Mouse (Mus musculus) kidney, postnatal 0 days (tissue): Measurements from ENCODE around the gene Ero1l. TPM values are rescaled to one million over a fixed set of nuclear protein-coding genes. Genes with fewer than 3 reads are reported as not detected.
A peak's percentile ranks its signal among the peaks of the same experiment; 100 is the strongest.

Experiments
- ATAC-seq: fragments of 200-750 bp; cut with Nextera tagmentation; replicated peaks from 2 replicates; pipeline ENCODE4 v1.8.0; 2017; ENCODE audit warnings: low read depth, moderate number of reproducible peaks, moderate TSS enrichment, moderate library complexity; ENCODE audit not compliant: low FRiP score
- DNase-seq: peaks from one replicate; pipeline ENCODE4 v3.0.0-alpha.2; 2016; ENCODE audit warnings: low spot score
- H3K27ac ChIP-seq: fragments of 300-500 bp; sonication (generic); 2 replicates; pipeline ENCODE4 v1.5.1; 2014; ENCODE audit warnings: mild to moderate bottlenecking
- H3K27me3 ChIP-seq: fragments of 300-500 bp; sonication (generic); 2 replicates; pipeline ENCODE4 v1.6.1; 2014; ENCODE audit warnings: low read length, mixed read lengths; ENCODE audit not compliant: insufficient read depth
- H3K36me3 ChIP-seq: fragments of 300-500 bp; sonication (generic); 2 replicates; pipeline ENCODE4 v1.6.1; 2014; ENCODE audit warnings: low read length, mixed read lengths; ENCODE audit not compliant: insufficient read depth
- H3K4me1 ChIP-seq: fragments of 300-500 bp; sonication (generic); replicated peaks from 2 replicates; pipeline ENCODE4 v1.6.1; 2014; ENCODE audit warnings: antibody characterized with exemption, low read length, mixed read lengths; ENCODE audit not compliant: insufficient read depth
- H3K4me2 ChIP-seq: fragments of 300-500 bp; sonication (generic); 2 replicates; pipeline ENCODE4 v1.6.1; 2014; ENCODE audit warnings: mild to moderate bottlenecking, low read length, moderate library complexity, mixed read lengths
- H3K4me3 ChIP-seq: fragments of 300-500 bp; sonication (generic); replicated peaks from 2 replicates; pipeline ENCODE4 v1.5.1; 2014; ENCODE audit warnings: low read depth, low read length
- H3K9ac ChIP-seq: fragments of 300-500 bp; sonication (generic); 2 replicates; pipeline ENCODE4 v1.6.1; 2014; ENCODE audit warnings: low read depth, low read length
- H3K9me3 ChIP-seq: fragments of 300-500 bp; sonication (generic); replicated peaks from 2 replicates; pipeline ENCODE4 v1.6.1; 2016; ENCODE audit warnings: low read length, inconsistent platforms, mixed read lengths
- CTCF ChIP-seq: IDR thresholded peaks from 2 replicates; pipeline ENCODE4 v1.5.1; 2016; ENCODE audit warnings: antibody characterized with exemption, low read depth, mild to moderate bottlenecking, moderate library complexity
- WGBS: fragments of 180-500 bp; shearing (Covaris S2); extraction: QIAGEN DNeasy Blood & Tissue Kit; methylation state at CpG from one replicate; pipeline ENCODE4 v1.1.7; 2014; 5-methylcytosine and 5-hydroxymethylcytosine counted together
- polyA plus RNA-seq: library from polyadenylated mRNA; unstranded; fragments of >200 nt; fragmentation: Nextera tagmentation; extraction: Ambion mirVana; gene quantifications from 2 replicates; pipeline ENCODE4 v1.2.1, GENCODE M21; 2015

The Ero1l gene
- polyA plus RNA-seq, 1 experiment from 2014 or later: 35.8 TPM

DNA sequence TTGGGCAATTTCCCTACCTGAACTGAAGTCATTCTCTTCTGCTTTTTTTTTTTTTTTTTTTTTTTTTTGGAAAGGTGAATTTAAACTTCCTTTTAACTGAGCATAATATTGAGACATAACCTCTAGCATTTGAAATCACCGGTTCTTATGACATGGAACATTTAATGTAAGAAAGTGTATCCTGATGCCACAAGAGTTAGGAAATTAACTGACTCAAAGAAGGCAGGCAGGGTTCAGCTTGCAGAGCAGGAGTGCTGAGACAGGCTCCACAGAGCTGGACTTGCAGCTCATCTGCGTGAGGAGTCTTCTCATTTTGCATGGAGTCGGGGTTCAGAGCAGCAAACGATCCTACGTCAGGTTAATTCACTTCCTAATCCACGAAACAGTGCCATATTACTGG lies 42.8 kb downstream of the Ero1l start:
- Histone ChIP-seq H3K4me3 (no peak overlapping the region), H3K4me2 (no peak overlapping the region), H3K9me3 (no peaks in the 10 kb centered on the region), H3K9ac (no peak overlapping the region), H3K27ac (no peak overlapping the region), H3K4me1 (no peaks in the 10 kb centered on the region), H3K36me3 (no peaks in the 10 kb centered on the region), H3K27me3 (no peaks in the 10 kb centered on the region)
- TF ChIP-seq CTCF: no peak
- WGBS: 78% methylated on average over 6 of the region's 6 CpGs
- ATAC-seq (no peak), DNase-seq (no peak)

DNA sequence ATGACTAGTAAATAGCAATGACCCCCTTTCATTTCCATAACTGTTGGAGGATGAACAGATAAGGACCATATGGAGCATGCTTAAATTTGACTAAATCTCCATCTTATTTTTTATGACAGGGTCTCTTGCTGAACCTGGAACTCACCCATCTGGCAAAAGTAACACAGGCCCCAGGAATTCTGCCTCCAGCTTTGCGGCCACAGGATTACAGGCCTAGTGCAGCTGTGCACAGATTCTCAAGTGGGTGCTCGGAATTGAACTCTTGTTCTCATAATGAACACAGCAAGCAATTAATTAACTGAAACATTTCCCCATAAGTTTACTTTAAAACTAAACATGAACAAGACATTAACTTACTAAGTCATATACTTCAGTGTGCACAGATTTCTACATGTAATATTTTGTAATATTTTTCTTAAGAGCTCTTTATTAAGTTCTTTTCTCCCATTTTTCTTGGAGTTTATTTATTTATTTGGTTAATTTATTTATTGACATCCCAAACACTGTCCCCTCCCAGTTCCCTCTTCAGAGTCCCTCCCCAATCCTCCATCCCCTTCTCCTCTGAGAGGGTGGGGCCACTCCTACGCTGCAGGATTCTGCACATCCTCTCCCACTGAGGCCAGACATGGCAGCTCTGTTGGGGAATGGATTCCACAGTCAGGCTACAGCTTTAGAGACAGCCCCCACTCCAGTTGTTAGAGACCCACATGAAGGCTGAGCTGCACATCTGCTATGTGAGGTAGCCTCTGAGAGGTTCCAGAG lies 54.6 kb downstream of the Ero1l start:
- no peaks in the 10 kb centered on the region for H3K27me3 ChIP-seq
- no peak overlapping the region for H3K4me3 ChIP-seq
- H3K9me3 ChIP-seq: no peaks in the 10 kb centered on the region
- no peak overlapping the region for H3K27ac ChIP-seq
- H3K36me3 ChIP-seq: no peaks in the 10 kb centered on the region
- TF ChIP-seq CTCF: no peak
- no peak overlapping the region for H3K9ac ChIP-seq
- no peak overlapping the region for H3K4me2 ChIP-seq
- DNase-seq (no peak), ATAC-seq (no peak)
- no peaks in the 10 kb centered on the region for H3K4me1 ChIP-seq
- 87% methylated on average over 3 of the region's 3 CpGs for WGBS

DNA sequence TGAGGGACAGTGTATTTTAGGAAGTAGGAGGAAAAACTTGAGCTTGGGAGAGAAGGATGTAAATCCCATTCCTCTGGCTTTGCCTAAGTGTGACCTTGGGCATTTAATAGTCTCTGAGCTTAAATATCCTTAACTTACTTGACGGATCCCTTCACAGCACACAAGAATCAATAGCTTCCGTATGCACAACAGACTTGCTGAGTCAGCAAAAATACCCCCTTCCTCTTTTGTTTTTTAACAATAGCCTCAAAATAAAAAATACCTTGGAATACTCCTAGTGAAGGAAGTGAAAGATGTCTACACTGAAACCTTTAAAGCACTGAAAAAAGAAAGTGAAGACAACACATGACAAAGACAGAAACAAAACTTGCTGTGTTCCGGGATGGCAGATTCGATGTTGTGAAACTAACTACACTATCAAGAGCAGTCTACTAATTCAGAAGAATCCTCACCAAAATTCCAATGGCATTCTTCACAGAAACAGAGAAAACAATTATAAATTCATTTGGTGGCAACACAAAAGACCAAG lies 67.0 kb downstream of the Ero1l start:
- no peaks in the 10 kb centered on the region for H3K9me3 ChIP-seq
- no peak for ATAC-seq
- H3K27me3 ChIP-seq: no peaks in the 10 kb centered on the region
- H3K4me3 ChIP-seq: no peak overlapping the region
- H3K4me1 ChIP-seq: no peaks in the 10 kb centered on the region
- WGBS: 85% methylated on average over 4 of the region's 4 CpGs
- H3K36me3 ChIP-seq: no peaks in the 10 kb centered on the region
- no peak overlapping the region for H3K4me2 ChIP-seq
- no peak for DNase-seq
- TF ChIP-seq CTCF: no peak
- H3K9ac ChIP-seq: no peak overlapping the region
- no peak overlapping the region for H3K27ac ChIP-seq

DNA sequence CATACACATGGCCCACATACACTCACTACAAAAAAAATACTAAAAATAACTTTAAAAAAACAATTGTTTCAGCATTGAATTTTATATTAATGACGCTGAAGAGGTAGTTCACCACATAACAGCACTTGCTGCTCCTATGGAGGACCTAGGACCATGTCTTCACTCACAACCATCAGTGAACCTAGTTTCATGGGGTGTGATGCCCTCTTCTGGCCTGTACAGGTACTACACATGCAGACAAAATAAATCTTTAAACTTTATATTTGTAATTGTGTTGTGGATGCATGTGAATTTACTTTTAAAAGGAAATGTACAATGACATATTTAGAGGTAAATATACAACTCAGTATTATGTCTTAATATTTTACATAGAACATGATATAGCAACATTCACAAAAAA lies 77.0 kb downstream of the Ero1l start:
- Histone ChIP-seq H3K4me1 (no peaks in the 10 kb centered on the region), H3K4me2 (no peak overlapping the region), H3K9me3 (no peaks in the 10 kb centered on the region), H3K36me3 (no peaks in the 10 kb centered on the region), H3K27ac (no peak overlapping the region), H3K4me3 (no peak overlapping the region), H3K27me3 (no peaks in the 10 kb centered on the region), H3K9ac (no peak overlapping the region)
- peak; percentile 61 for TF ChIP-seq CTCF
- no peak for ATAC-seq
- WGBS: 54% methylated on average over 1 of the region's 1 CpGs
- DNase-seq: no peak

DNA sequence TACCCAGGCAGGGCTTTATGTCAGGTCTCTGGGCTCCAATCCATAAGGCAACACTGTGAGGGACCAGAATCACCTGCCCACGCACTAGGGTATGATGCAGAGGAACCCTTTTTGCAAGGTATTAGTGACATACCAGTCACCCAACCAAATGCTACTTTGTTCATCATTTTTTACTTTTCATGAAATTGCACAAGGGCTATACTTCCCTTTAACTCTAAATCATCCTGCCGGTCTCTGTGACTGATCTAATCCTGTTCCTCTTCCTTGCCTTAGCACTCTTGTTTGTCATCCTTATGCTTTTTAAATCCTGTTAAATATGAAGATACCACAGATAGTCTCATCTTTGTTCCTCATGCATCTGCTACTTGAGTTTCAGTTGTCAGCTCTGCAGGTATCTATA lies 79.5 kb downstream of the Ero1l start:
- Histone ChIP-seq H3K4me1 (no peaks in the 10 kb centered on the region), H3K27me3 (no peaks in the 10 kb centered on the region), H3K4me2 (no peak overlapping the region), H3K9ac (no peak overlapping the region), H3K27ac (no peak overlapping the region), H3K36me3 (no peaks in the 10 kb centered on the region), H3K9me3 (no peaks in the 10 kb centered on the region), H3K4me3 (no peak overlapping the region)
- no peak for TF ChIP-seq CTCF
- ATAC-seq (no peak), DNase-seq (no peak)
- 63% methylated on average over 2 of the region's 2 CpGs for WGBS

Other genes with a start within 250 kb of the Ero1l start
- gene Gpr137c, start 99.1 kb downstream of the Ero1l start, polyA plus RNA-seq: 1.8 and 2.3 TPM in 2 replicates
- 13.5 and 15.4 TPM in 2 replicates for gene Txndc16, start 98.4 kb downstream of the Ero1l start, polyA plus RNA-seq
- 146 and 147 TPM in 2 replicates for gene Psmc6, start 11.0 kb upstream of the Ero1l start, polyA plus RNA-seq
- 79.9 and 82.3 TPM in 2 replicates for gene Styx, start 32.3 kb upstream of the Ero1l start, polyA plus RNA-seq
- gene Gnpnat1, start 86.1 kb upstream of the Ero1l start, polyA plus RNA-seq: 79.0 and 83.3 TPM in 2 replicates
- 216 and 226 TPM in 2 replicates for gene Fermt2, start 211.3 kb upstream of the Ero1l start, polyA plus RNA-seq